Mouse (Mus musculus) gonadal fat pad, adult 2 months (tissue): ENCODE measurements around the gene Myh6. TPM values are rescaled to one million over a fixed set of nuclear protein-coding genes. Genes with fewer than 3 reads are reported as not detected.

Source experiments
- DNase-seq: peaks from one replicate; pipeline ENCODE4 v3.0.0-alpha.2; 2012; ENCODE audit warnings: low read depth
- polyA plus RNA-seq: library from polyadenylated mRNA; depleted of rRNA; stranded (reverse); fragments of >200 nt; gene quantifications from 2 replicates; pipeline ENCODE4 v1.2.3, GENCODE M21; 2012; rRNA removed

The Myh6 gene
- polyA plus RNA-seq, 1 experiment: not detected

DNA sequence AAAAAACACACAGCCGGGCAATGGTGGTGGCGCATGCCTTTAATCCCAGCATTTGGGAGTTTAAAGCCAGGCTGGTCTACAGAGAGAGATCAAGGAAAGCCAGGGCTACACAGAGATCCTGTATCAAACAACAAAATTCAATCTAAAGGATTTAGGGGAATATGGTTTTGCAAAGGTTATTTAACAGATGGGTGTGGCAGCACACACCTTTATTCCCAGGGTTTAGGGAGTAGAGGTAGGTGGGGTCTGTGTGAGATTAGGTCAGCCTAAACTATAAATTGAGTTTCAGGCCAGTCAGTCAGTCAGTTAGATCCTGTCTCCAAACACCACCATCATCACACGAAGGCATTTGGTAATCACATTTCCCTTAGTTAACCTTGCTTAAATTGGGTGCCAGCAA, 74.5 kb downstream of the Myh6 start, which contains the start of gene Pabpn1:
Gene Pabpn1 (plus strand): TSS at position 301 of the 400 bp plus-strand sequence.
- DNase-seq: no peak

Other genes with a start within 250 kb of the Myh6 start
- gene Slc7a8, start 185.0 kb downstream of the Myh6 start, polyA plus RNA-seq: 41.8 and 54.3 TPM in 2 replicates
- gene Rnf212b, start 152.8 kb downstream of the Myh6 start, polyA plus RNA-seq: not detected in 2 replicates
- 9.1 and 10.1 TPM in 2 replicates for gene Homez, start 96.0 kb downstream of the Myh6 start, polyA plus RNA-seq
- gene Ppp1r3e, start 89.4 kb downstream of the Myh6 start, polyA plus RNA-seq: 26.7 and 30.8 TPM in 2 replicates
- gene Bcl2l2, start 83.5 kb downstream of the Myh6 start, polyA plus RNA-seq: 76.2 and 83.0 TPM in 2 replicates
- 1.4 and 4.1 TPM in 2 replicates for gene Gm20521, start 83.5 kb downstream of the Myh6 start, polyA plus RNA-seq
- 185 and 205 TPM in 2 replicates for gene Pabpn1, start 74.4 kb downstream of the Myh6 start, polyA plus RNA-seq
- gene Slc22a17, start 53.8 kb downstream of the Myh6 start, polyA plus RNA-seq: 63.8 and 66.2 TPM in 2 replicates
- gene Efs, start 40.8 kb downstream of the Myh6 start, polyA plus RNA-seq: 12.1 and 13.9 TPM in 2 replicates
- 0.11 TPM in 1 of 2 replicates, not detected in the other for gene Il25, start 34.2 kb downstream of the Myh6 start, polyA plus RNA-seq
- 0.63 and 0.74 TPM in 2 replicates for gene Cmtm5, start 30.7 kb downstream of the Myh6 start, polyA plus RNA-seq
- gene Gm17428, start 10.0 kb upstream of the Myh6 start, polyA plus RNA-seq: not detected in 2 replicates
- gene Myh7, start 27.7 kb upstream of the Myh6 start, polyA plus RNA-seq: 0.18 and 0.54 TPM in 2 replicates
- 12.1 and 14.6 TPM in 2 replicates for gene Ngdn, start 48.5 kb upstream of the Myh6 start, polyA plus RNA-seq
- gene Zfhx2, start 125.4 kb upstream of the Myh6 start, polyA plus RNA-seq: 0.69 and 1.3 TPM in 2 replicates
- 9.6 and 13.0 TPM in 2 replicates for gene Thtpa, start 127.9 kb upstream of the Myh6 start, polyA plus RNA-seq
- 19.2 and 26.4 TPM in 2 replicates for gene Ap1g2, start 139.7 kb upstream of the Myh6 start, polyA plus RNA-seq
- gene Jph4, start 150.0 kb upstream of the Myh6 start, polyA plus RNA-seq: 0.41 and 0.45 TPM in 2 replicates